Mouse (Mus musculus) neural tube, embryonic 10.5 days (tissue): ENCODE data around the gene Chd3.

ENCODE experiments used
- DNase-seq: peaks from one replicate; pipeline ENCODE4 v3.0.0-alpha.2; 2017; ENCODE audit warnings: low spot score; ENCODE audit errors: extremely low spot score

Gene Chd3

GRCm38 (mm10) chr11:69366855-69367615, 2.2 kb downstream of the Chd3 start:
- DNase-seq, result peak; percentile 51

- peak; percentile 82 for DNase-seq
Measured at GRCm38 (mm10) chr11:69366157-69366854, 2.9 kb downstream of the Chd3 start.

GRCm38 (mm10) chr11:69365722-69366121, 3.5 kb downstream of the Chd3 start:
- DNase-seq, result peak; percentile 28

DNA sequence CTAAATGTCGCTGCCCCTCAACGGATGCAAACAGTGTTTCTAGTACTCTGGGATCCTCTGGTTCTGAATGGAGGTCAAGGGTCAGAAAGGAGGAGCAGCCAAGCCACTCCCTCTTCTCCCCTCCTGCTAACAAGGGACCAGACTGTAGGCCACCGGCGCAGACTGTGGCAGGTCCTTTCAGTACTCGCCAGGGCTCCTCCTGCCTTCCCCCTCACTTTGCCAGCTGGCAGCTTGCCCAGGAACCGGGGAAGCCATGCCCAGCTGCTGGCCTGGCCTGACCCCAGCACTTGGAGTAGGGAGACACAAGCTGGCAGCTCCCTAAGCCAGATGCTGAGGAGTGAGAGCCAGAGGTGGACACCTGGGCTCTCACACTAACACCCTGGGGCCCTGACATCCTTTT, 4.3 kb downstream of the Chd3 start:
- peak; percentile 55 for DNase-seq

DNA sequence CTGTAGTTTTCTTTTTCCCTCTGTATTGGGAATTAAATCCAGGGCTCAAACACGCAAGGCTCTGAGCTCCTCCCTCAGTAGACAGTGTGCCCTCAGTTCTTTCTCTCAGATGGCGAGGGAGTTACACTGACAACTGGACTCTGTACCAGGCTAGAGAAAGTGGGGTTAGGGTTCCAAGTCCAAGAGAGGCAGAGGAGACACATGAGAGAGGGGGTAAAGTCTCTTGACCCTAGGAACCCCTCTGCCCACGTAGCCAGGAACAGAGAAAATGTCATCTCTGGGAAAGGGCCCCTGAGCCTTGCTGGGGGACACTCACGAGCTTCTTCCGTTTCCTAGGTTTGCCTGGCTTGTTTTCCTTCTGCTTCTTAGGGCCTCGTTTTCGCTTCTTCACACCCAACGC, 4.8 kb downstream of the Chd3 start:
- no peak for DNase-seq

DNA sequence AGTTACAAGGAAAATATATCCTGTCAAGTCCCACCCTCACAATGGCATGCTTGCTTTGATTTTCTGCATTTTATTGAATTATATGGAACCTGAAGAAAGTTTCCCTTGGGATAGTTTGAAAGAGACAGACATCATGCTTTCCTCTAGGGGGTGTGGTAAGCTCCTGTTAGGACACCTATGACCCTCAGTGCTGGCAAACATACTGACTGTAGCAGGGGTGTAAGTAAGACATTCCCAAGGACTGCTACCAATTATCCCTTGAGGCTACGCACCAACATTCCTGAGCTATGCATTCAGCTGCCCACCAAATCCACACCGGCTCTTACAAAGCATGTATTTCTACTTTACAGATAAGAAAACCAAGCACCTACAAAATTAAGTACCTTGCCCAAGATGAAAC, 6.7 kb downstream of the Chd3 start:
- no peak for DNase-seq

DNA sequence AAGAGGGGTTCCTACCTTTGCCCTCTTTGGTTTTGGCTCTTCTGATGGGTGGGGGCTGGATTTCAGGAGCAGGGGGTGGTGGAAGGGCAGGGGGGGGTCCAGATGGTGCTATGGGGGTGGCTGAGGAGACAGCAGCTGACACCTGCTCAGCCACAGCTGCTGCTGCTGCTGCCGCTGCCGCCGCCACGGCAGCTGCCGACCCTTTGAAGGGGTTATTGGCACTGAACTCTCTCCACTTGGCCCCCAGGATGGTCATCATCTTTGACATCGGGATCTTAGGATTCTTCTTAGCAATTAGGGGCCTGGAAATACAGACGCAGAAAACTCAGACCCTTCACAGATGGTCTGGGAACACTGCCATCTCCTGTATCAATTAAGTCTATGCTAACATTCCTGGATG, 7.2 kb downstream of the Chd3 start:
- DNase-seq, result no peak

- DNase-seq, result no peak
Measured at GRCm38 (mm10) chr11:69357690-69358089, 11.5 kb downstream of the Chd3 start.

GRCm38 (mm10) chr11:69356544-69356943, 12.7 kb downstream of the Chd3 start:
- no peak for DNase-seq

DNA sequence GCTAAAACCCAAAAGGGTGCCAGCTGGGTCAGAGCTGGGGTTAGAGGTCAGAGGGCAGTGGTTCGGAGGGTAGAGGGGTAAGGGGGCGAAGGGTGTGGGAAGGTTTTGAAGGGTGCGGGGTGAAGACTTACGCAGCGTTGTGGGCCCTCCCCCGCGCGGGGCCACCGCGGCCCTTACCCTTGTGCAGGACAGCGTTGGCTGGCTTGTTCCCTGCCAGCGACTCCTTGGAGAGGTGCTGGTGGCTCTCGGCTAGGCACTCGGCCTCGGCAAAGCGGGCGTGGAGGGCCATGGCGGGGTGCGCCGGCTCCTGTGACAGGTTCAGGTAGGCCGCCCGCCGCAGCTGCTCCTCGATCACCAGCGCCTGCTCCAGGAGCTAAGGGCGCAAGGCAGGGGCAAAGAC, 22.8 kb downstream of the Chd3 start:
- DNase-seq, result no peak

DNA sequence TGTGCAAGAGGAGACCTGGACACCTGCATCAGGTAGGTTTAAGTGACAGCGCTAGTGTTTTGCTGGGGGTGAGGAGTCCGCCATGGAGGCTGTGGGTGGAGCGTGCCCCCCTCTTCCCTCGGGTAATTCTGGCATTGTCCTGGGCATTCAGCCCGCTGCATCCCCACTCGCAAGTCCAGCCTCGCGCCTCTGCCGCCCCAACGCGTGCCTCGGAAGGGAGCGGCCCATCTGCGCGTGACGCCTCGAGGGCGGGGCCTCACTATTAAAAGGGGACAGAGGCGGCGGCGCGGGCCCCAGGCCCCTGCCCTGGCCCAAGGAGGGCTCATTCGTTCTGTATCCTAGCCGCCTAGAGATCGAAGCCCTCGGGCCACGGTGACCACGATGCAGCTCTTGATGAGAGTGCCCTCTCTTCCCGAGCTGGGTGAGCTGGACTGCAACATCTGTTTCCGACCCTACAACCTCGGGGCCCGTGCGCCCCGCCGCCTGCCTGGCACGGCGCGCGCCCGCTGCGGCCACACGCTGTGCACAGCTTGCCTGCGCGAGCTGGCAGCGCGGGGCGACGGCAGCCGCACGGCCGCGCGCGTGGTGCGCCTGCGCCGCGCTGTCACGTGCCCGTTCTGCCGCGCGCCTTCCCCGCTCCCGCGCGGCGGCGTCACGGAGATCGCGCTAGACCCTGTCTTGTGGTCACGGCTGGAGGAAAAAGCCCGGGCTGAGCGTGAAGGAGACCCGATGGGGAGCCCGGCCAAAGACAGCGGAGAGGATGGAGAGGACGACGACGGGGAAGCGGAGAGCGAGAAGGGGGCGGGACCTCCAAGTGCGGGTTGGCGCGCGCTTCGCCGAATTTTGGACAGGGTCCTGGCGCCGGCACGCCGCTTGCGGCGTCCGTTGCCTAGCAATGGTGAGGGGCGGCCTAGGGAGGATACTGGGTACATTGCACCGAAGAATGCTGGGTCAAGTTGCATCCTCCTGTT, 28.8 kb downstream of the Chd3 start, which contains the start of gene Rnf227:
Gene Rnf227, plus strand, starts transcription at position 301 of the 971 bp plus-strand sequence.
- DNase-seq, result peak; percentile 83

DNA sequence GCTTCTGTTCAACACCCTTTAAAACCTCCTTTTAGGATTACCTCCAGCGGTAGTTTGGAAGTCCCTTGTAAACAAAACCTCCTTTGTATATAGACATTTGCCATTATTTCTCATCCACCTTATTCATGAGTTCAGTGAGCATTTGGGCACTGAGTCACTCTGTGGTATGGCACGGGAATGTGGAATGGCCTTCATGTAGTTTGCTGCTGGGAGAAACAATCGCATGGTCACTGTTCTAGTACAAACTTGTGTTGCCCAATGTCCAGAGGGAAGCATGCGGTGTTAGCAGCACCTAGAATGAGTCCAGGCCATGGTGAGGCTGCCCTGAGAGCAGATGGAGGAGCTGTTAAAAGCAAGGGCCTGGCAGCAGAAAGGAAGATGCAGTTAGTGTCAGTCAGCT, 34.4 kb downstream of the Chd3 start:
- no peak for DNase-seq

- DNase-seq, result no peak
Measured at GRCm38 (mm10) chr11:69333922-69334321, 35.3 kb downstream of the Chd3 start.

GRCm38 (mm10) chr11:69332713-69333253, 36.4 kb downstream of the Chd3 start:
- no peak for DNase-seq

DNA sequence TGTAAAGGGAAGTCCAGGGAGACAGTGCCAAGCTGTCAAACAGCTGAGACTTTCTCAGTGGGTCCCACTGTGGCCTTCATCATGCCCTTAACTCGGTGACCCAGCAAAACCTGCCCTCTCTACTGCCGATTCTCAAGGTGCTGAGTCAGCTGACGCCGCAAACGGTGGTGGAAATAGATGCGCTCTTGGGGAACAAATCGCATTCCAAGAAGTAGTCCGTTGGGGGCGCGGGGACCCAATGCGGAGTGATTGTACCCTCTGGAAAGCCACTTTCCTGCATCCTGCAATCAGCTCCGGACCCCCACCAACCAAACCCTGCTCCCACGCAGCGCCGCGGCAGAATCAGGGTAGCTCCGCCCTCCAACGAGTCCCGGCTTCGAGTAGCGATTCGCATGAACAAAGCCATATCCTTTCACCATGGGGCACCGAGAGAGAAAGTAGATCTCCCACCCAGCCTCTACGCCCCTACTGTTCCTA, 37.2 kb downstream of the Chd3 start:
- DNase-seq, result peak; percentile 78

DNA sequence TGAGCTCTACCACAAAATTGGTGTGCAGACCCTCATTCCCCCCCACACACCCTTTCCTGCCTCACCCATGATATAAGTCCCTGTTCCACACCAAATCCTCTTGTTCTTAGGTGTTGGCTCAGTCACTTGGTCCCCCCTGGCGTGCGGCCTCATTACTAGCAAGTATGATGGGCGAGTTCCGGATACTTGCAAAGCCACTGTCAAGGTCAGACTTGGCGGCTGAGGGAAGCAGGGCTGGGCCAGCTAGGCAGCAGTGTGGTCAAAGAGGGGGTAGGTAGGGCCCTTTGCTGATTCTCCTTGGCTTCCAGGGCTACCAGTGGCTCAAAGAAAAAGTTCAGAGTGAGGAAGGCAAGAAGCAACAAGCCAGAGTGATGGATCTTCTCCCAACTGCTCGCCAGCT, 38.1 kb downstream of the Chd3 start:
- no peak for DNase-seq

DNA sequence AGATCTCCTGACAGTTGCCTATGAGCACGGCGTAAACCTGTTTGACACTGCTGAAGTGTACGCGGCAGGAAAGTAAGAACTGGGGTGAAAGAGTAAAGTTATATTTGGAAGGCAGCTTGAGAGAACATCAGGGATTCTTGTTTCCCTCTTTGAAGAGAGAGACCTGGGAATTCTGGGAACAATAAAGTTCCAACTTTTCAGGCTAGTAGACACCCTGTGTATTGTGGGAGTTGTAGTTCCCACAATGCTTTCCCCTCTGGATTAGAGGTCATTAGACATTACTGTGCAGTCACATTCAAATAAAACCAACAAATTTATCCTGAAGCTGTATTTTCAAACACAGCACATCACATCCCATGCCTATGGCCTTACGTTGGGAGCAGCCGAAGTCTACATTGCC, 40.7 kb downstream of the Chd3 start:
- no peak for DNase-seq

GRCm38 (mm10) chr11:69327648-69328047, 41.6 kb downstream of the Chd3 start:
- no peak for DNase-seq

GRCm38 (mm10) chr11:69327157-69327442, 42.1 kb downstream of the Chd3 start:
- DNase-seq, result no peak

DNA sequence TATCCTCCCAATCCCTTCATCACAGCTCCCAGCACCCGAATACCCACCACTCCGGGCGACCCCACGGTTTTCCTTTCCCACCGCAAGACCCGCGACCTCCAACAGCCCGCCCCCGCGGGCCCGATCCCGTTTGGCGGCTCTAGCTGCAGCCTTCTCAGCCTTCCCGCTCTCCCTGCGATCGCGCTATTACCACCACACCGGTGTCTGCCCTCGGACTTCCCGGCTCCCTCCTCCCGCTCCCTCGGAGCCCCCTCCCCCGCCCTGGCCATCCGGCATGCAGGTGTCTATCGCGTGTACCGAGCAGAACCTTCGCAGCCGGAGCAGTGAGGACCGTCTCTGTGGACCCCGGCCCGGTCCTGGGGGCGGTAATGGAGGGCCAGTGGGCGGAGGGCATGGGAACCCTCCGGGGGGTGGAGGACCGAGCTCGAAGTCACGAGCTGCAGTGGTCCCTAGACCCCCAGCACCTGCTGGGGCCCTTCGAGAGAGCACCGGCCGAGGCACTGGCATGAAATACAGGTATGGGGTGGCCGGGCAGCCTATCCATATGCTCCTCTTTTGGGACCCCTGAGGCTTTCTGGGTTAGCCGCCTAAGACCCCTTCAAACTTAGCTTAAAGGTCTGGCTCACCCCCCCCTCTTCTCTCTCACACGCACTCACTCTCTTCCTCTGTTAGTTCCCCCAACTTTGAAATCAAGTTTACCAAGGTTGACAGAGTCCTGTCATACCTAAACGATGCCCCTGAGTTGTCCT, 42.6 kb downstream of the Chd3 start:
- no peak for DNase-seq
